Mouse (Mus musculus) heart, embryonic 14.5 days (tissue): ENCODE measurements around the gene Rfx7. TPM values are rescaled to one million over a fixed set of nuclear protein-coding genes. Genes with fewer than 3 reads are reported as not detected.

ENCODE experiments used
- ATAC-seq: fragments of 200-750 bp; cut with Nextera tagmentation; 2 replicates; pipeline ENCODE4 v1.8.0; 2017; ENCODE audit warnings: low read depth, moderate TSS enrichment; ENCODE audit not compliant: insufficient number of reproducible peaks, insufficient read depth, low FRiP score
- H3K27ac ChIP-seq, 2 experiments: fragments of 200-500 bp in 1 of 2; fragments of 300-500 bp in 1 of 2; sonication (generic) in 1 of 2; replicated peaks in 1 of 2; 2 replicates each; pipeline ENCODE4 v1.5.1; 2012 to 2014; ENCODE audit warnings: low read depth in 2 of 2, low read length in 2 of 2, control low read depth in 1 of 2, mild to moderate bottlenecking in 1 of 2, mixed read lengths in 1 of 2; ENCODE audit not compliant: control insufficient read depth in 1 of 2, insufficient read depth in 1 of 2
- H3K27me3 ChIP-seq: fragments of 300-500 bp; sonication (generic); 2 replicates; pipeline ENCODE4 v1.6.1; 2014; ENCODE audit warnings: mild to moderate bottlenecking, low read length, control low read depth; ENCODE audit not compliant: control insufficient read depth, insufficient read depth
- H3K36me3 ChIP-seq: fragments of 300-500 bp; sonication (generic); 2 replicates; pipeline ENCODE4 v1.6.1; 2014; ENCODE audit warnings: mild to moderate bottlenecking, control low read depth, low read length, mixed read lengths; ENCODE audit not compliant: control insufficient read depth, insufficient read depth
- H3K4me1 ChIP-seq, 2 experiments: fragments of 200-500 bp in 1 of 2; fragments of 300-500 bp in 1 of 2; sonication (generic) in 1 of 2; 2 replicates each; pipeline ENCODE4 v1.6.1; 2012 to 2014; ENCODE audit warnings: low read length in 2 of 2, control low read depth in 1 of 2, mixed read lengths in 1 of 2; ENCODE audit not compliant: control insufficient read depth in 2 of 2, insufficient read depth in 2 of 2
- H3K4me2 ChIP-seq: fragments of 300-500 bp; sonication (generic); 2 replicates; pipeline ENCODE4 v1.6.1; 2014; ENCODE audit warnings: mild to moderate bottlenecking, low read length
- H3K4me3 ChIP-seq, 2 experiments: fragments of 200-500 bp in 1 of 2; fragments of 300-500 bp in 1 of 2; sonication (generic) in 1 of 2; 2 replicates each; pipeline ENCODE4 v1.5.1; 2012 to 2014; ENCODE audit warnings: low read length in 2 of 2, mild to moderate bottlenecking in 2 of 2, control low read depth in 1 of 2, low read depth in 1 of 2, moderate library complexity in 1 of 2; ENCODE audit not compliant: control insufficient read depth in 1 of 2, insufficient read depth in 1 of 2
- H3K9ac ChIP-seq: fragments of 300-500 bp; sonication (generic); 2 replicates; pipeline ENCODE4 v1.6.1; 2014; ENCODE audit warnings: mild to moderate bottlenecking, low read length
- H3K9me3 ChIP-seq: fragments of 300-500 bp; sonication (generic); 2 replicates; pipeline ENCODE4 v1.6.1; 2016; ENCODE audit warnings: low read length, control low read depth; ENCODE audit not compliant: control insufficient read depth
- WGBS: fragments of 180-500 bp; shearing (Covaris S2); extraction: QIAGEN DNeasy Blood & Tissue Kit; methylation state at CpG from one replicate; pipeline ENCODE4 v1.1.7; 2014; 5-methylcytosine and 5-hydroxymethylcytosine counted together
- polyA plus RNA-seq: library from polyadenylated mRNA; unstranded; fragments of >200 nt; fragmentation: Nextera tagmentation; extraction: Ambion mirVana; gene quantifications from 2 replicates; pipeline ENCODE4 v1.2.1, GENCODE M21; 2014

The Rfx7 gene
- polyA plus RNA-seq, 1 experiment from 2014 or later = 10.7 TPM

- H3K4me1 ChIP-seq = peaks cover 3 to 23% of the 10 kb centered on the region in 2 experiments
- H3K36me3 ChIP-seq = 0 out of 2 replicates have a peak, but pooled peaks cover 4% of the 10 kb centered on the region
- H3K4me2 ChIP-seq = peak overlapping the region; percentile 51
- no peaks in the 10 kb centered on the region for H3K27me3 ChIP-seq
- H3K27ac ChIP-seq = peak overlapping the region; percentile 86 to 94
- no peak overlapping the region for H3K4me3 ChIP-seq
- peak overlapping the region; percentile 45; the same call in 1 of the 2 replicates for H3K9ac ChIP-seq
- WGBS = 0% methylated on average over 2 of the region's 2 CpGs
- no peaks in the 10 kb centered on the region for H3K9me3 ChIP-seq
- ATAC-seq = peak; percentile 89
These were observed 96.6 kb downstream of the Rfx7 start for GRCm38 (mm10) chr9:72628591-72628990.

- no peak overlapping the region for H3K4me2 ChIP-seq
- H3K36me3 ChIP-seq = no peaks in the 10 kb centered on the region
- peak overlapping the region in 1 of 2 experiments; percentile 57; a peak in 2 of 4 replicates for H3K27ac ChIP-seq
- H3K4me3 ChIP-seq = no peak overlapping the region
- H3K9ac ChIP-seq = no peak overlapping the region
- no peaks in the 10 kb centered on the region for H3K9me3 ChIP-seq
- ATAC-seq = no peak
- H3K27me3 ChIP-seq = no peaks in the 10 kb centered on the region
- peaks cover 3 to 22% of the 10 kb centered on the region in 2 experiments for H3K4me1 ChIP-seq
- 6% methylated on average over 1 of the region's 1 CpGs for WGBS
These were observed 100.2 kb downstream of the Rfx7 start for GRCm38 (mm10) chr9:72632198-72632597.

DNA sequence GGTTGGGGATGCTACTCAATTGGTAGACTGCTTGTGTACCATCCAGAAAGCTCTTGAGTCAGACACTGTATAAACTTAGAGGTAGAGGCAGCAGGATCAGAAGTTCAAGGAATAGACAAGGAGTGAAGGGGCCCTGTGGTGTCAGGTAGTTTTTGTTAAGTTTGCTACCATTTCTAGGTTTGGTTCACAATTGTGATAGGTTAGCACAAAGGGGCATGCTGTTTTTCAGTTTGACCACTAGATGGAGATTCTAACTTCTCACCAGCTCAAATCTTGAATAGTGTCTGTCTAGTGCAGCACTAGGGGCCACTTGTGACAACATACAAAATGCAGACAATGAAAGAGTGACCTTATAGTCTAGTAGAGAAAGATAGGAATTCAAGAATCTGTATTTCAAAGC, 103.1 kb downstream of the Rfx7 start:
- no peak overlapping the region for H3K4me3 ChIP-seq
- H3K27me3 ChIP-seq = no peaks in the 10 kb centered on the region
- no peak for ATAC-seq
- H3K9ac ChIP-seq = no peak overlapping the region
- H3K27ac ChIP-seq = no peak overlapping the region
- H3K36me3 ChIP-seq = no peaks in the 10 kb centered on the region
- no peak overlapping the region for H3K4me2 ChIP-seq
- no peaks in the 10 kb centered on the region for H3K9me3 ChIP-seq
- H3K4me1 ChIP-seq = peaks cover 8 to 15% of the 10 kb centered on the region in 2 experiments

GRCm38 (mm10) chr9:72636547-72636946, 104.5 kb downstream of the Rfx7 start:
- no peak overlapping the region for H3K9ac ChIP-seq
- no peaks in the 10 kb centered on the region for H3K9me3 ChIP-seq
- no peak overlapping the region for H3K4me2 ChIP-seq
- H3K4me3 ChIP-seq = no peak overlapping the region
- peaks cover 19 to 27% of the 10 kb centered on the region in 2 experiments for H3K4me1 ChIP-seq
- H3K27me3 ChIP-seq = no peaks in the 10 kb centered on the region
- WGBS = 85% methylated on average over 7 of the region's 7 CpGs
- no peak overlapping the region for H3K27ac ChIP-seq
- H3K36me3 ChIP-seq = no peaks in the 10 kb centered on the region
- ATAC-seq = no peak

GRCm38 (mm10) chr9:72637243-72637642, 105.2 kb downstream of the Rfx7 start:
- Histone ChIP-seq H3K27ac (no peak overlapping the region), H3K4me2 (no peak overlapping the region), H3K4me3 (no peak overlapping the region), H3K9ac (no peak overlapping the region), H3K27me3 (no peaks in the 10 kb centered on the region), H3K9me3 (no peaks in the 10 kb centered on the region), H3K4me1 (peaks cover 20 to 27% of the 10 kb centered on the region in 2 experiments), H3K36me3 (no peaks in the 10 kb centered on the region)
- no peak for ATAC-seq
- WGBS = 91% methylated on average over 8 of the region's 8 CpGs

DNA sequence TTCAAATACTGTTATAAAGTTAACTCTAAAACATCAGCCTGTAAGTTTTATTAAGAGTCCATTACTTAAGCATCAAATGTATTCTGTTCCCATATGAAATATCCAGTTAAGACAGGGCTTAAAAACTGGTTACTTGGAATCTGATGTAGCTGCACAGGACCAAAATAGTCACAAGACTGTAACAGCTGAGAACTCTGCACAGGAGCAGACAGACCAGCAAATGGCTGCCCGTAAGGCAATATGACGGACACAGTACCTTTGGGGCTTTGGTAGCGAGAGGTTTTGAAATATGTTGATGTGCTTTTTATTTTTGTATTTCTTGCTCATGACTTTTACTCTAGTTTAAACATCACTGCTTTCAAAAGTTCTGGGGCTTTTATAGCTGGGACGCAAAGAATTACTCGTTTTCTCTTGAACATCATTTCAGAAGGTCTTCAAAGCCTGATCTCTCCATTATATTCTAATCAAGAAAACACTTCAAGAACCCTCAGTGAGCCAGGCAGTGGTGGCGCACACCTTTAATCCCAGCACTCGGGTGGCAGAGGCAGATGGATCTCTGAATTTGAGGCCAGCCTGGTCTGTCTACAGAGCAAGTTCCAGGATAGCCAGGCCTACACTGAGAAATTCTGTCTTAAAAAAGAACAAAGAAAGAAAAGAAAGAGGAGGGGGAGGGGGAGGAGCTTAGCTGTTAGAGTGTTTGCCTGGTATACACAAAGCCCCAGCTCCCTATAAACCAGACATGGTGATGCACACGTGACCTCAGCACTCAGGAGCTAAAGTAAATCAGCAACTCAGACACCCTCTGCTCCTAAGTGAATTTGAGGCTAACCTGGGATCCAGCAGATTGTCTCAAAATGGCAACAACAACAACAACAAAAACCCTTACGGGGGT, 107.2 kb downstream of the Rfx7 start:
- H3K27ac ChIP-seq = peak overlapping the region; percentile 97 to 99

GRCm38 (mm10) chr9:72639843-72640621, 108.0 kb downstream of the Rfx7 start:
- Histone ChIP-seq H3K27me3 (no peaks in the 10 kb centered on the region), H3K4me1 (peaks cover 20 to 26% of the 10 kb centered on the region in 2 experiments), H3K9ac (peak overlapping the region; percentile 74), H3K4me3 (peak overlapping the region; percentile 35 to 48), H3K9me3 (no peaks in the 10 kb centered on the region), H3K36me3 (no peaks in the 10 kb centered on the region), H3K27ac (peak overlapping the region; percentile 97 to 99), H3K4me2 (peak overlapping the region; percentile 75)
- peak; percentile 90 for ATAC-seq
- WGBS = under 1% methylated on average over 27 of the region's 27 CpGs

More for the DNA sequence above, 107.2 kb downstream of the Rfx7 start:
- Histone ChIP-seq H3K9ac (peak overlapping the region; percentile 74), H3K27me3 (no peaks in the 10 kb centered on the region), H3K4me2 (peak overlapping the region; percentile 75), H3K4me1 (peaks cover 20 to 26% of the 10 kb centered on the region in 2 experiments), H3K4me3 (peak overlapping the region; percentile 35 to 48), H3K36me3 (no peaks in the 10 kb centered on the region), H3K9me3 (no peaks in the 10 kb centered on the region)
- WGBS = 42% methylated on average over 9 of the region's 9 CpGs
- peak; percentile 54 for ATAC-seq
